Mouse (Mus musculus) C2C12 (cell line): ENCODE data around the gene Snap25.

ENCODE experiments used
- CTCF ChIP-seq: IDR thresholded peaks from one replicate; pipeline ENCODE4 v1.5.1; 2011; ENCODE audit not compliant: control insufficient read depth, insufficient read depth, insufficient read length
- MAX ChIP-seq: IDR thresholded peaks from one replicate; pipeline ENCODE4 v1.6.1; 2011; ENCODE audit warnings: mild to moderate bottlenecking, control low read depth
- MYOD1 ChIP-seq: IDR thresholded peaks from one replicate; pipeline ENCODE4 v1.6.1; 2011; ENCODE audit warnings: low read depth; ENCODE audit not compliant: control insufficient read depth, insufficient read length
- USF1 ChIP-seq: IDR thresholded peaks from one replicate; pipeline ENCODE4 v1.6.1; 2011; ENCODE audit warnings: low read depth, mild to moderate bottlenecking, control low read depth, moderate library complexity

DNA sequence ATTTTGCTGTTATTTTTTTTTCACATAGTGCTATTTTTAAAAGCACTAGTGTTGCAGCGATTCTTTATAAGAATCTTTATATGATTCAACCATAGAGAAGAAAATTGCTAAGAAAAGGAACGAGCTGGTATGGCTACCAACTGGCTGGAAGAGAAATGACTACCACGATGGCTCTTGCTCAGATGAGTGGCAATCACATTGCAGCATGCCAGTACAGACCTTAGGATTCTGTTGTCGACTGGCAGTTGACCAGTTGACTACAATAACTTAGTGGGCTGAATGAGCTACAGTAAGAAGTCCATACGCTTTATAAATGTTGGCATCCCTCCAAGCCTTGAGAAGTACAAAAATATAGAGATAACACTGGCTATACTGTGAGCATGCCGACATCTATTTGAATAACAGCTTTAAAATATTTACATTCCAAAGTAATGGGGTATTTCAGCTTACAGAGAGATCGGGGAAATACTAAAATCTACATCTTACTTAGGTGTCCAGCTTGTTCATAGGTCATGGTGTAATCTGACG is 36.3 kb upstream of the Snap25 start:
- TF ChIP-seq CTCF (no peak), MYOD1 (no peak), USF1 (no peak), MAX (no peak)
